Mouse (Mus musculus) lung, embryonic 16.5 days (tissue): ENCODE results near the gene Gm49711. TPM values are rescaled to one million over a fixed set of nuclear protein-coding genes. Genes with fewer than 3 reads are reported as not detected.
"Not testable (repeated sequence)": the region's sequence is repeated elsewhere in the genome, so short reads cannot be mapped to it uniquely, and the experiment has no call there.

Experiments used
- ATAC-seq: fragments of 200-750 bp; cut with Nextera tagmentation; 2 replicates; pipeline ENCODE4 v1.8.0; 2017; ENCODE audit warnings: low read depth, mild to moderate bottlenecking, moderate library complexity
- H3K27ac ChIP-seq: fragments of 300-500 bp; sonication (generic); 2 replicates; pipeline ENCODE4 v1.5.1; 2014; ENCODE audit warnings: mild to moderate bottlenecking, control low read depth, low read length
- H3K27me3 ChIP-seq: fragments of 300-500 bp; sonication (generic); 2 replicates; pipeline ENCODE4 v1.6.1; 2014; ENCODE audit warnings: low read depth, low read length, mixed read lengths; ENCODE audit not compliant: control insufficient read depth, insufficient read depth
- H3K36me3 ChIP-seq: fragments of 300-500 bp; sonication (generic); 2 replicates; pipeline ENCODE4 v1.6.1; 2014; ENCODE audit warnings: low read length; ENCODE audit not compliant: control insufficient read depth, insufficient read depth
- H3K4me1 ChIP-seq: fragments of 300-500 bp; sonication (generic); replicated peaks from 2 replicates; pipeline ENCODE4 v1.6.1; 2014; ENCODE audit warnings: low read length, mixed read lengths; ENCODE audit not compliant: control insufficient read depth, insufficient read depth
- H3K4me2 ChIP-seq: fragments of 300-500 bp; sonication (generic); 2 replicates; pipeline ENCODE4 v1.6.1; 2014; ENCODE audit warnings: low read depth, low read length, control low read depth
- H3K4me3 ChIP-seq: fragments of 300-500 bp; sonication (generic); 2 replicates; pipeline ENCODE4 v1.5.1; 2014; ENCODE audit warnings: mild to moderate bottlenecking, low read length, control low read depth
- H3K9ac ChIP-seq: fragments of 300-500 bp; sonication (generic); 2 replicates; pipeline ENCODE4 v1.6.1; 2014; ENCODE audit warnings: low read length, control low read depth
- H3K9me3 ChIP-seq: fragments of 300-500 bp; sonication (generic); 2 replicates; pipeline ENCODE4 v1.6.1; 2016; ENCODE audit warnings: low read length; ENCODE audit not compliant: control insufficient read depth
- WGBS: fragments of 180-500 bp; shearing (Covaris S2); extraction: QIAGEN DNeasy Blood & Tissue Kit; methylation state at CpG from one replicate; pipeline ENCODE4 v1.1.7; 2014; 5-methylcytosine and 5-hydroxymethylcytosine counted together
- polyA plus RNA-seq: library from polyadenylated mRNA; unstranded; fragments of >200 nt; fragmentation: Nextera tagmentation; extraction: Ambion mirVana; gene quantifications from 2 replicates; pipeline ENCODE4 v1.2.1, GENCODE M21; 2015

Gm49711 gene
- polyA plus RNA-seq, 1 experiment from 2014 or later = not detected

DNA sequence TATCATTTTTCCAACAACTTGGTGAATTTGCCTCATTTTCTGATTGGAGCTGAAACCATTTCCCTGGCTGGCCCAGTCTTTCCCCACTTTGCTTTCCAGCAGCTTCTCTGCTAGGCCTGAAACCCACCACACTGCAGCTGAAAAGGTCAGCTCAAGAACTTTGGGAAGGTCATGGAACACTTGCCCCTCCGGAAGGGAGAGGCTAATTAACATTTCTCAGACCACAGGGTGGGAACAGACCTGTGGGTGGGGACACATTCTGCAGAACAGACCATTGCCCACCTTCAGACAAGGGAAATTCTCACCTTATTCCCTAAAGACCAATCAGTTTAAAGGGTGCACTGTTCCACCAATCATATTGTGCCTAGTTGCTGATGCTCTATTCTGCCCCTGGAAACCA is 155.8 kb downstream of the Gm49711 start:
- not testable (repeated sequence) for H3K4me3 ChIP-seq, H3K4me2 ChIP-seq, ATAC-seq, H3K9ac ChIP-seq, H3K36me3 ChIP-seq, H3K9me3 ChIP-seq, H3K27ac ChIP-seq, H3K27me3 ChIP-seq
- peaks cover 12% of the 10 kb centered on the region for H3K4me1 ChIP-seq
- 75% methylated on average over 1 of the region's 1 CpGs for WGBS

GRCm38 (mm10) chr16:92215599-92216390 is 157.7 kb downstream of the Gm49711 start:
- Histone ChIP-seq H3K9me3 (no peaks in the 10 kb centered on the region), H3K9ac (no peak overlapping the region), H3K27ac (no peak overlapping the region), H3K4me3 (no peak overlapping the region), H3K27me3 (no peaks in the 10 kb centered on the region), H3K36me3 (no peaks in the 10 kb centered on the region), H3K4me2 (no peak overlapping the region), H3K4me1 (peaks cover 12% of the 10 kb centered on the region)
- 22% methylated on average over 8 of the region's 8 CpGs for WGBS
- ATAC-seq = peak; percentile 64

DNA sequence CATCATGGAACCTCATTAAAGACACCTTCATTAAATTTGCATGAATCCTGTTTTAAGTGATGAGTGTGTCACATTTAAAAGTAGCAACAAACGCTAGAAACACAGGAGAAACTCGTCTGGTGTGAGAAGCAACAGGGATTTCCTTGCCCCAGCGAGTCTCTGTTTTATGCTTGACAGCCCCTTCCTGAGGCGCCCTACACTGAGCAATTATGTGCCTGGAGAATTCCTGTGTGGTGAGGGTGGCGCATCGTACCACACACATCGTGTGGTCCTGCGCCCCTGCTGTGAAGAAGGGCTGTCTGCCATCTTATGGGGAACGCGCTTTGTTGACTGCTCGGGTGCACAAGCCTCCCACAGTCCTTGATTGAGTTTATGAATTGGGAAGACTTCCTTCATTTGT is 162.6 kb downstream of the Gm49711 start:
- no peaks in the 10 kb centered on the region for H3K9me3 ChIP-seq
- no peak overlapping the region for H3K4me3 ChIP-seq
- peaks cover 8% of the 10 kb centered on the region for H3K4me1 ChIP-seq
- H3K9ac ChIP-seq = no peak overlapping the region
- WGBS = 90% methylated on average over 11 of the region's 11 CpGs
- no peaks in the 10 kb centered on the region for H3K27me3 ChIP-seq
- H3K36me3 ChIP-seq = no peaks in the 10 kb centered on the region
- no peak for ATAC-seq
- H3K27ac ChIP-seq = no peak overlapping the region
- no peak overlapping the region for H3K4me2 ChIP-seq

- no peaks in the 10 kb centered on the region for H3K36me3 ChIP-seq
- no peak overlapping the region for H3K4me3 ChIP-seq
- H3K27me3 ChIP-seq = no peaks in the 10 kb centered on the region
- no peaks in the 10 kb centered on the region for H3K9me3 ChIP-seq
- no peak overlapping the region for H3K27ac ChIP-seq
- no peak overlapping the region for H3K9ac ChIP-seq
- no peak overlapping the region for H3K4me2 ChIP-seq
- ATAC-seq = peak; percentile 51; the same call in 1 of the 2 replicates
- peaks cover 7% of the 10 kb centered on the region for H3K4me1 ChIP-seq
- 49% methylated on average over 7 of the region's 7 CpGs for WGBS
Measured at GRCm38 (mm10) chr16:92228332-92228919, 170.3 kb downstream of the Gm49711 start.

GRCm38 (mm10) chr16:92230476-92230931 is 172.4 kb downstream of the Gm49711 start:
- Histone ChIP-seq H3K9ac (no peak overlapping the region), H3K9me3 (no peaks in the 10 kb centered on the region), H3K4me3 (no peak overlapping the region), H3K4me2 (no peak overlapping the region), H3K36me3 (no peaks in the 10 kb centered on the region), H3K4me1 (peaks cover 10% of the 10 kb centered on the region), H3K27me3 (no peaks in the 10 kb centered on the region), H3K27ac (no peak overlapping the region)
- no peak; the same call in 1 of the 2 replicates for ATAC-seq
- WGBS = 61% methylated on average over 6 of the region's 6 CpGs

DNA sequence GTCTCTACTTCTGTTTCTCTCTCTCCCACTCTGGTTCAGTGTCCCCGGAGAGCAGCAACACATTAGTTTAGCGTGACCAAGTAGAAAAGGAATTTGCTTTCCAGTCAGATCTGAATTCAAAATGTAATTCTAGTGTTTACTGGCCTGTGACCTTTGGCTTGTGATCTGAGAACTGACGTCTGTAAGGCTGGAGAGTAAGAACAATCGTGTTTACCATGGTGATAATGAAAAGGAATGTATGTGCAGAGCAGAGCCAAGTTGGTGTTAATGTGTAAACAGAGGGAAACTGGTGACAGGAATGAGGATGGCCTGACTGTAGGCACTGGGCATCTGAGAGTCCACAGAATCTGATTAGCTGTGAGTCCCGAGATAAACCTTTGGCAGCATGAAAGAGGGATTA is 176.4 kb downstream of the Gm49711 start:
- H3K4me3 ChIP-seq = no peak overlapping the region
- H3K27me3 ChIP-seq = no peaks in the 10 kb centered on the region
- ATAC-seq = peak; percentile 78
- no peak overlapping the region for H3K27ac ChIP-seq
- H3K4me2 ChIP-seq = no peak overlapping the region
- WGBS = 3% methylated on average over 5 of the region's 5 CpGs
- no peaks in the 10 kb centered on the region for H3K9me3 ChIP-seq
- no peak overlapping the region for H3K9ac ChIP-seq
- H3K36me3 ChIP-seq = no peaks in the 10 kb centered on the region
- peaks cover 3% of the 10 kb centered on the region for H3K4me1 ChIP-seq

DNA sequence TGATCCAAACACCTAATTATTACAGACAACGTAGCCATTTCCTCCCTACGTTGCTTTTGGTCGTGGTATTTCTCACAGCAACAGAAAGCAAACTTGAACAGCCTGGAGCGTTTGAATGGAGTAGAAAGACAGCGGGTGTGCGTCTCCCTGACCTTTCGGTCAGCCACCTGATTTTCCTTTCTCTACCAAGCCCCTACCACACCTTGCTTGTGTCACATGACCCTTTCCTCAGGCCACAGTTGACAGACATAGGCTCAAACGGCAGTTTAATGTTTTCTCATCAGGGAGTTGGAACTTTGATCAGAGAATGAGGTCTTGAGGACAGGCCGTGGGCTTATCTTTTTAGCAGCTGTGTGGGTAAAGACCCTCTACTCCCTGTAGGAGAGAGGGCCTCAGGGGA is 177.1 kb downstream of the Gm49711 start:
- no peak for ATAC-seq
- no peak overlapping the region for H3K4me2 ChIP-seq
- 38% methylated on average over 9 of the region's 9 CpGs for WGBS

More for the DNA sequence above, 177.1 kb downstream of the Gm49711 start:
- H3K9me3 ChIP-seq = no peaks in the 10 kb centered on the region
- H3K9ac ChIP-seq = no peak overlapping the region
- H3K27ac ChIP-seq = no peak overlapping the region
- no peaks in the 10 kb centered on the region for H3K36me3 ChIP-seq
- no peak overlapping the region for H3K4me3 ChIP-seq
- H3K27me3 ChIP-seq = no peaks in the 10 kb centered on the region
- H3K4me1 ChIP-seq = peaks cover 3% of the 10 kb centered on the region

Other genes starting within 250 kb of the Gm49711 start
- gene Mrps6, start within 50 bp of the Gm49711 start, polyA plus RNA-seq = 60.3 and 61.2 TPM in 2 replicates
- gene Slc5a3, start within 50 bp of the Gm49711 start, polyA plus RNA-seq = 3.8 TPM in 2 replicates
- gene Kcne2, start 234.1 kb downstream of the Gm49711 start, polyA plus RNA-seq = 1.3 and 1.4 TPM in 2 replicates
- gene Smim11, start 243.0 kb downstream of the Gm49711 start, polyA plus RNA-seq = 132 and 142 TPM in 2 replicates